Mouse (Mus musculus) hindbrain, embryonic 16.5 days (tissue): ENCODE data around the gene Lemd1. TPM values are rescaled to one million over a fixed set of nuclear protein-coding genes. Genes with fewer than 3 reads are reported as not detected.
"Not testable (repeated sequence)": the region's sequence is repeated elsewhere in the genome, so short reads cannot be mapped to it uniquely, and the experiment has no call there.

ENCODE experiments used
- ATAC-seq: fragments of 200-750 bp; cut with Nextera tagmentation; 2 replicates; pipeline ENCODE4 v1.8.0; 2017; ENCODE audit warnings: moderate TSS enrichment, moderate library complexity
- H3K27ac ChIP-seq: fragments of 300-500 bp; sonication (generic); 2 replicates; pipeline ENCODE4 v1.5.1; 2014; ENCODE audit warnings: low read depth, mild to moderate bottlenecking, control low read depth, low read length, moderate library complexity
- H3K27me3 ChIP-seq: fragments of 300-500 bp; sonication (generic); replicated peaks from 2 replicates; pipeline ENCODE4 v1.6.1; 2014; ENCODE audit warnings: low read length; ENCODE audit not compliant: control insufficient read depth, insufficient read depth
- H3K36me3 ChIP-seq: fragments of 300-500 bp; sonication (generic); 2 replicates; pipeline ENCODE4 v1.6.1; 2014; ENCODE audit warnings: mild to moderate bottlenecking, low read length, moderate library complexity, mixed read lengths; ENCODE audit not compliant: control insufficient read depth, insufficient read depth
- H3K4me1 ChIP-seq: fragments of 300-500 bp; sonication (generic); 2 replicates; pipeline ENCODE4 v1.6.1; 2014; ENCODE audit warnings: low read depth, low read length; ENCODE audit not compliant: control insufficient read depth, insufficient read depth
- H3K4me2 ChIP-seq: fragments of 300-500 bp; sonication (generic); 2 replicates; pipeline ENCODE4 v1.6.1; 2014; ENCODE audit warnings: mild to moderate bottlenecking, low read length, control low read depth, moderate library complexity
- H3K4me3 ChIP-seq: fragments of 300-500 bp; sonication (generic); 2 replicates; pipeline ENCODE4 v1.5.1; 2014; ENCODE audit warnings: mild to moderate bottlenecking, low read length, control low read depth, moderate library complexity
- H3K9ac ChIP-seq: fragments of 300-500 bp; sonication (generic); 2 replicates; pipeline ENCODE4 v1.6.1; 2014; ENCODE audit warnings: low read depth, mild to moderate bottlenecking, control low read depth, low read length, moderate library complexity
- H3K9me3 ChIP-seq: fragments of 300-500 bp; sonication (generic); 2 replicates; pipeline ENCODE4 v1.6.1; 2014; ENCODE audit warnings: mild to moderate bottlenecking, low read length, moderate library complexity; ENCODE audit not compliant: control insufficient read depth
- WGBS: fragments of 180-500 bp; shearing (Covaris S2); extraction: QIAGEN DNeasy Blood & Tissue Kit; methylation state at CpG from one replicate; pipeline ENCODE4 v1.1.7; 2014; 5-methylcytosine and 5-hydroxymethylcytosine counted together
- polyA plus RNA-seq: library from polyadenylated mRNA; unstranded; fragments of >200 nt; fragmentation: Nextera tagmentation; extraction: Ambion mirVana; gene quantifications from 2 replicates; pipeline ENCODE4 v1.2.1, GENCODE M21; 2015

Lemd1 gene
- polyA plus RNA-seq, 1 experiment from 2014 or later = 14.0 TPM

DNA sequence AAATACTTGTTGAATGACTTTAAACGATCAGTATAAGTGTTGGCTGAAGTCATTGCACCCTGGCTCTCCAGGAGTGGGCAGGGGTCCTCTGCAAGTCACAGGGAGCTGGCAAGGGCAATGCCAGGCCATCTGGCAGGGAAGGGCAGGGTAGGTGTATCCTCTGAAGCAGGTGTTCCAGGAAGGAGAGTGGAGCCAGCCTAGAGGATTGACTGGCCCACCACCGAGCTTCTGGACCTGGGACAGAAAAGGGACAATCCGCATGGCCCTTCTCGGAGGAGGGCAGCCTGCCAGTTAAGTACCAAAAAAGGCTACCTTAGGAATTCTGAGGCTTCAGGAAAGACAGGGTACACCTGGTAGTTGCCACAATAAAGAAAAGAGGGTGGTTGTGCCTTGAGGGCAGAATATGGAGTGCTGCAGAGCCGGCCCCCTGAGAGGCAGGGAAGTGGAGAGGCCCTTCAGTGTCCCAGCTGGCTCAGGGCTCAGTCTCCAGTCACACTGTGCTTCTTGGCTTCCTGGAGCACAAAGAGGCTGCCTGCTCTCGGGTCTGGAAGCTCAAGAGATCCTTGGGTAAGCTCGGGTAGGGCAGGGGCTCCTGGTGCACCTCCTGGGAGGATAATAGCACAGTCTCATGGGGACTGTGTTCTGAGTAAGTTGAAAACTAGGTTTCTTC, 29.9 kb upstream of the Lemd1 start:
- peaks cover 23% of the 10 kb centered on the region for H3K4me1 ChIP-seq
- H3K36me3 ChIP-seq = no peaks in the 10 kb centered on the region
- no peak overlapping the region for H3K4me3 ChIP-seq
- H3K4me2 ChIP-seq = no peak overlapping the region
- H3K27me3 ChIP-seq = no peaks in the 10 kb centered on the region
- no peak for ATAC-seq
- no peak overlapping the region for H3K9ac ChIP-seq
- H3K27ac ChIP-seq = no peak overlapping the region
- WGBS = 56% methylated on average over 7 of the region's 7 CpGs
- H3K9me3 ChIP-seq = no peaks in the 10 kb centered on the region

DNA sequence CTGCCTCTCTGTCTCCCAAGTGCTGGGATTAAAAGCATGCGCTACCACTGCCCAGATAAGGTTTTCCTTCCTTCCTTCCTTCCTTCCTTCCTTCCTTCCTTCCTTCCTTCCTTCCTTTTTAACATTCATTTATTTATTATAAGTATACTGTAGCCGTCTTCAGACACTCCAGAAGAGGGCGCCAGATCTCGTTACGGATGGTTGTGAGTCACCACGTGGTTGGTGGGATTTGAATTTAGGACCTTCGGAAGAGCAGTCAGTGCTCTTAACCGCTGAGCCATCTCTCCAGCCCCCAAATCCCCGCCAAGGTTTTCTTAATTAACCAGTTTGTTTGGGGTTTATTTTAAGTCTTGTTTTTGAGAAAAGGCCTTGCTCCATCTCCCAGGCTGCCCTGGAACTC, 28.6 kb upstream of the Lemd1 start:
- H3K9me3 ChIP-seq, H3K27ac ChIP-seq, ATAC-seq, H3K27me3 ChIP-seq, H3K4me3 ChIP-seq, H3K9ac ChIP-seq, H3K36me3 ChIP-seq, H3K4me2 ChIP-seq: not testable (repeated sequence)
- WGBS = 59% methylated on average over 9 of the region's 9 CpGs
- H3K4me1 ChIP-seq = peaks cover 21% of the 10 kb centered on the region

- H3K36me3 ChIP-seq = no peaks in the 10 kb centered on the region
- H3K4me2 ChIP-seq = no peak overlapping the region
- no peak overlapping the region for H3K4me3 ChIP-seq
- 21% methylated on average over 13 of the region's 13 CpGs for WGBS
- no peaks in the 10 kb centered on the region for H3K27me3 ChIP-seq
- peak overlapping the region; percentile 54; the same call in 1 of the 2 replicates for H3K27ac ChIP-seq
- H3K4me1 ChIP-seq = peaks cover 23% of the 10 kb centered on the region
- ATAC-seq = peak; percentile 73
- no peak overlapping the region; the same call in 1 of the 2 replicates for H3K9ac ChIP-seq
- no peaks in the 10 kb centered on the region for H3K9me3 ChIP-seq
These were observed 26.3 kb upstream of the Lemd1 start for GRCm38 (mm10) chr1:132164780-132165518.

DNA sequence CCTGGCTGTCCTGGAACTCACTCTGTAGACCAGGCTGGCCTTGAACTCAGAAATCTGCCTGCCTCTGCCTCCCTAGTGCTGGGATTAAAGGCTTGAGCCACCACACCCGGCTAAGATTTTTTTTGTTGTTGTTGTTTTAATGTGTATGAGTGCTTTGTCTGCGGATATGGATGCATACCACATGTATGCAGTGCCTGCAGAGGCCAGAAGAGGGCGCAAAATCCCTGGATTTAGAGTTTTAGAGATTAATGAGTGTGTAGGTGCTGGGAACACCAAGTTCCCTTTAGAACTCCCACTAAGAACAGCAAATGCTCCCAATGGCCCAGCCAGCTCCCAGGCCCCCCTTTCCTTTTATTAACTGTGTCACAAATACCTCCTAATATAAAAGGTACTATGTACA, 25.4 kb upstream of the Lemd1 start:
- H3K4me2 ChIP-seq = no peak overlapping the region
- ATAC-seq = no peak
- no peaks in the 10 kb centered on the region for H3K27me3 ChIP-seq
- H3K27ac ChIP-seq = no peak overlapping the region
- H3K36me3 ChIP-seq = no peaks in the 10 kb centered on the region
- H3K4me3 ChIP-seq = no peak overlapping the region
- H3K9ac ChIP-seq = no peak overlapping the region
- 58% methylated on average over 3 of the region's 3 CpGs for WGBS
- no peaks in the 10 kb centered on the region for H3K9me3 ChIP-seq
- H3K4me1 ChIP-seq = peaks cover 18% of the 10 kb centered on the region

- Histone ChIP-seq H3K4me2 (peak overlapping the region; percentile 47), H3K4me3 (no peak overlapping the region; the same call in 1 of the 2 replicates), H3K27ac (peak overlapping the region; percentile 55), H3K4me1 (peaks cover 18% of the 10 kb centered on the region), H3K9me3 (no peaks in the 10 kb centered on the region), H3K27me3 (no peaks in the 10 kb centered on the region), H3K36me3 (no peaks in the 10 kb centered on the region), H3K9ac (peak overlapping the region; percentile 4)
- peak; percentile 51 for ATAC-seq
- 11% methylated on average over 10 of the region's 12 CpGs for WGBS
These were observed 23.0 kb upstream of the Lemd1 start for GRCm38 (mm10) chr1:132168115-132168767.

- H3K36me3 ChIP-seq = no peaks in the 10 kb centered on the region
- no peak for ATAC-seq
- H3K27ac ChIP-seq = no peak overlapping the region
- no peak overlapping the region for H3K4me3 ChIP-seq
- 51% methylated on average over 6 of the region's 6 CpGs for WGBS
- H3K4me2 ChIP-seq = no peak overlapping the region
- H3K9me3 ChIP-seq = no peaks in the 10 kb centered on the region
- peaks cover 9% of the 10 kb centered on the region for H3K4me1 ChIP-seq
- H3K9ac ChIP-seq = no peak overlapping the region
- H3K27me3 ChIP-seq = no peaks in the 10 kb centered on the region
These were observed 20.5 kb upstream of the Lemd1 start for GRCm38 (mm10) chr1:132170698-132171097.

- 0% methylated on average over 1 of the region's 2 CpGs for WGBS
- H3K36me3 ChIP-seq = no peaks in the 10 kb centered on the region
- H3K4me3 ChIP-seq = no peak overlapping the region
- no peak overlapping the region for H3K27ac ChIP-seq
- no peak for ATAC-seq
- H3K9ac ChIP-seq = no peak overlapping the region
- H3K27me3 ChIP-seq = no peaks in the 10 kb centered on the region
- H3K4me2 ChIP-seq = no peak overlapping the region
- H3K9me3 ChIP-seq = no peaks in the 10 kb centered on the region
- peaks cover 9% of the 10 kb centered on the region for H3K4me1 ChIP-seq
These were observed 19.6 kb upstream of the Lemd1 start for GRCm38 (mm10) chr1:132171619-132172018.

- WGBS = 83% methylated on average over 4 of the region's 4 CpGs
- H3K9me3 ChIP-seq = no peaks in the 10 kb centered on the region
- H3K27me3 ChIP-seq = no peaks in the 10 kb centered on the region
- H3K27ac ChIP-seq = no peak overlapping the region
- no peak for ATAC-seq
- no peaks in the 10 kb centered on the region for H3K36me3 ChIP-seq
- H3K4me1 ChIP-seq = peaks cover 9% of the 10 kb centered on the region
- no peak overlapping the region for H3K4me2 ChIP-seq
- H3K4me3 ChIP-seq = no peak overlapping the region
- no peak overlapping the region for H3K9ac ChIP-seq
These were observed 4.9 kb upstream of the Lemd1 start for GRCm38 (mm10) chr1:132186303-132186702.

GRCm38 (mm10) chr1:132188442-132189066, 2.7 kb upstream of the Lemd1 start:
- Histone ChIP-seq H3K4me2 (no peak overlapping the region), H3K9ac (no peak overlapping the region), H3K27ac (no peak overlapping the region), H3K9me3 (no peaks in the 10 kb centered on the region), H3K36me3 (no peaks in the 10 kb centered on the region), H3K4me1 (peaks cover 22% of the 10 kb centered on the region), H3K4me3 (no peak overlapping the region), H3K27me3 (no peaks in the 10 kb centered on the region)
- no peak for ATAC-seq
- 49% methylated on average over 9 of the region's 9 CpGs for whole genome bisulfite sequencing
